Mouse (Mus musculus): ENCODE data around the gene AU040320.

Gene AU040320

GRCm38 (mm10) chr4:126852971-126853370 is 99.6 kb downstream of the AU040320 start:
- DNase-seq (ENCODE audit: extremely low spot score): no peak

- DNase-seq (ENCODE audit: extremely low spot score): no peak
Observed at GRCm38 (mm10) chr4:126860268-126860986, 107.1 kb downstream of the AU040320 start.

GRCm38 (mm10) chr4:126861514-126862266 is 108.3 kb downstream of the AU040320 start:
- no peak for DNase-seq (ENCODE audit: extremely low spot score)

- DNase-seq (ENCODE audit: extremely low spot score): no peak
Observed at GRCm38 (mm10) chr4:126868699-126869098, 115.4 kb downstream of the AU040320 start.

- DNase-seq (ENCODE audit: extremely low spot score): no peak
Observed at GRCm38 (mm10) chr4:126872717-126873116, 119.4 kb downstream of the AU040320 start.

GRCm38 (mm10) chr4:126879560-126880275 is 126.4 kb downstream of the AU040320 start:
- DNase-seq (ENCODE audit: extremely low spot score): no peak

GRCm38 (mm10) chr4:126883602-126884001 is 130.3 kb downstream of the AU040320 start:
- DNase-seq (ENCODE audit: extremely low spot score): no peak

- DNase-seq (ENCODE audit: extremely low spot score): no peak
Observed at GRCm38 (mm10) chr4:126885953-126886352, 132.6 kb downstream of the AU040320 start.

- DNase-seq (ENCODE audit: extremely low spot score): no peak
Observed at GRCm38 (mm10) chr4:126889879-126890278, 136.5 kb downstream of the AU040320 start.

Measured in embryo, embryonic 9.5 days (tissue).